Mouse (Mus musculus) ES-Bruce4 (cell line): Measurements from ENCODE around the gene Cwc27. TPM values are rescaled to one million over a fixed set of nuclear protein-coding genes. Genes with fewer than 3 reads are reported as not detected.

ENCODE experiments used
- H3K27ac ChIP-seq: 2 replicates; pipeline ENCODE4 v1.5.1; 2012; ENCODE audit warnings: low read length, inconsistent platforms; ENCODE audit not compliant: insufficient read depth
- H3K27me3 ChIP-seq: 2 replicates; pipeline ENCODE4 v1.6.1; 2012; ENCODE audit warnings: mild to moderate bottlenecking, low read length, inconsistent platforms; ENCODE audit not compliant: control insufficient read depth, poor library complexity, insufficient read depth, severe bottlenecking
- H3K36me3 ChIP-seq: 2 replicates; pipeline ENCODE4 v1.6.1; 2012; ENCODE audit warnings: inconsistent platforms, mild to moderate bottlenecking, low read length, moderate library complexity; ENCODE audit not compliant: control insufficient read depth, poor library complexity, insufficient read depth, severe bottlenecking
- H3K4me1 ChIP-seq: one replicate; pipeline ENCODE4 v1.8.1; 2011; ENCODE audit warnings: low read length; ENCODE audit not compliant: control insufficient read depth, insufficient read depth
- H3K4me3 ChIP-seq: 2 replicates; pipeline ENCODE4 v1.5.1; 2011; ENCODE audit warnings: low read depth, mild to moderate bottlenecking, low read length
- H3K9ac ChIP-seq: 2 replicates; pipeline ENCODE4 v1.6.1; 2012; ENCODE audit warnings: low read depth, mild to moderate bottlenecking, inconsistent platforms; ENCODE audit not compliant: poor library complexity, severe bottlenecking
- H3K9me3 ChIP-seq: replicated peaks from 2 replicates; pipeline ENCODE4 v1.6.1; 2012; ENCODE audit warnings: mild to moderate bottlenecking, low read length, inconsistent platforms; ENCODE audit not compliant: control insufficient read depth, poor library complexity, insufficient read depth, severe bottlenecking
- CTCF ChIP-seq: IDR thresholded peaks from one replicate; pipeline ENCODE4 v1.8.1; 2011; ENCODE audit warnings: low read depth, low read length
- EP300 ChIP-seq: IDR thresholded peaks from 2 replicates; pipeline ENCODE4 v1.6.1; 2011; ENCODE audit warnings: low read depth, low read length; ENCODE audit not compliant: insufficient read depth
- POLR2A ChIP-seq: IDR thresholded peaks from one replicate; pipeline ENCODE4 v1.8.1; 2011; ENCODE audit warnings: low read length; ENCODE audit not compliant: insufficient read depth
- polyA plus RNA-seq: library from polyadenylated mRNA; stranded (reverse); fragments of >200 nt; gene quantifications from 2 replicates; pipeline ENCODE4 v1.2.4, GENCODE M21; 2011; ENCODE audit warnings: low read depth; ENCODE audit not compliant: missing spikeins, insufficient read depth, insufficient read length

Cwc27 gene
- polyA plus RNA-seq, 1 experiment = 41.0 TPM

DNA sequence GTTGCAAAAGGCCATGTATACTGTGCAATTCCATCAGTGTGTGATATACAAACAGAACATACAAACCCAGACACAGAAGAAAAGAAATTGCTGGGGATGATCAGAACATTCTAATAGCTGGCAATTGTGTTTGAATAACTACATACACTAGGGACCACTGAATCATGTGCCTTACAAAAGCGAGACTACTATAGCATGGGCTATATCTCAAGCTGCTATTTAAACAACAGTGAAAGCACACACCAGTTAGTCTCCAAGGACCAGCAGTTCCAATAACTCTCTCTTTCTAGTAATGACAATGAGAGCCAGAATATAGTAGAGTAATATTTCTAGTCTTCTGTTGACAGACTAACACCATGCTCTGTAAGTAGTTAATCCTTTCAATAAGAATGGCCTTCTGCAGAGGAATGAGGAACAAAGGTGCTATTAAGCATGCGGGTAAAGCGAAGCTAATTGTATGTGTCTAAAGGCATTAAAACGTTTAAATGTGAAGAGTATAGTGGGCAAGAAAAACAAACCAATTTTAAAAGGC is 222.1 kb downstream of the Cwc27 start:
- TF ChIP-seq POLR2A (no peak), CTCF (no peak), EP300 (no peak)

DNA sequence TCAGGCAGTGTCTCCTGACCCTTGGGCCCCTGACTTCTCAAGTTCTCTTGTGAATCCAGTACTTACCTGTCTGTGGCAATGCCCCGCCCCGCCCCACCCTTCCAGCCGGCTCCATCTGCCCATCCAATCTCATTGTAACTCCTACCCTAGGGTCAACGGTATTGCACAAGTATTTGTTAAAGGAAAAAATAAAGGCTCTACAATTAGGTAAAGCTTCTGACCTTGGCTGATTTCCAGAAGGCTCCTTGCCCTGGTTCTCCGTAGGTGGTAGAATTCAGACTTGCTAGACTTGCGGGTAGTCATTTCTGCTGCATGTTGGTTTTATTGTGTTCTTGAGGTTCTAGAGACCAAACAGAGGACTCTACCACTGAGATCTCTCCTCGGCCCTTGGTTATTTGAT is 226.0 kb downstream of the Cwc27 start:
- TF ChIP-seq POLR2A = no peak
- TF ChIP-seq EP300 = no peak
- TF ChIP-seq CTCF = no peak
- no peak overlapping the region for H3K27ac ChIP-seq
- no peak overlapping the region for H3K4me3 ChIP-seq
- no peaks in the 10 kb centered on the region for H3K36me3 ChIP-seq
- H3K4me1 ChIP-seq = peaks cover 2% of the 10 kb centered on the region
- H3K9me3 ChIP-seq = no peaks in the 10 kb centered on the region
- no peak overlapping the region for H3K9ac ChIP-seq
- H3K27me3 ChIP-seq = no peaks in the 10 kb centered on the region

More for the DNA sequence above, 222.1 kb downstream of the Cwc27 start:
- no peaks in the 10 kb centered on the region for H3K27me3 ChIP-seq
- H3K9me3 ChIP-seq = no peaks in the 10 kb centered on the region
- no peak overlapping the region for H3K9ac ChIP-seq
- no peaks in the 10 kb centered on the region for H3K36me3 ChIP-seq
- no peak overlapping the region for H3K4me3 ChIP-seq
- no peak overlapping the region for H3K27ac ChIP-seq
- H3K4me1 ChIP-seq = peaks cover 2% of the 10 kb centered on the region

GRCm38 (mm10) chr13:104590097-104590607 is 226.8 kb downstream of the Cwc27 start:
- H3K27ac ChIP-seq = no peak overlapping the region
- H3K9ac ChIP-seq = no peak overlapping the region
- no peaks in the 10 kb centered on the region for H3K9me3 ChIP-seq

DNA sequence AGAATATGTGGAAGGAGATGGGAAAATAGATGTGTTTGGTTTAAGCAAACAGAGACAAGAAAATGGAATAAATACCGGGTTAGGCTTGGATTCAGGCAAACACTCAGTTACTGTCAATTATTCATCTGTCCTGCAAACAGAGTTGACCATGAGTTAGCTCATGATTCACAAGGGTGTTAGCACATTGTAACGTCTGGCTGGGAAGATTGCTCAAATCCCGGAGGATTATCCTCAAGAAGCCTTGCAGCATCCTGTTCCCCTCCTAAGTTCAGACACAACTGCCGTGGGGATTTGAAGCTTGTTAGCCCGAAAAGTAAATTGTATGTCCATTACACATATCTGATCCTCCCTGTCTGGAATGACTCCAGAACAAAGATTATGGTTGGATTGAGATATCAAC is 228.6 kb downstream of the Cwc27 start:
- no peak overlapping the region for H3K27ac ChIP-seq
- TF ChIP-seq CTCF = no peak
- TF ChIP-seq EP300 = no peak
- TF ChIP-seq POLR2A = no peak

More at GRCm38 (mm10) chr13:104590097-104590607, 226.8 kb downstream of the Cwc27 start:
- Histone ChIP-seq H3K36me3 (no peaks in the 10 kb centered on the region), H3K27me3 (no peaks in the 10 kb centered on the region), H3K4me3 (no peak overlapping the region), H3K4me1 (peaks cover 2% of the 10 kb centered on the region)
- no peak for TF ChIP-seq POLR2A
- no peak for TF ChIP-seq EP300
- peak; percentile 67 for TF ChIP-seq CTCF

More for the DNA sequence above, 228.6 kb downstream of the Cwc27 start:
- no peak overlapping the region for H3K9ac ChIP-seq
- peaks cover 2% of the 10 kb centered on the region for H3K4me1 ChIP-seq
- no peak overlapping the region for H3K4me3 ChIP-seq
- H3K27me3 ChIP-seq = no peaks in the 10 kb centered on the region
- H3K36me3 ChIP-seq = no peaks in the 10 kb centered on the region
- no peaks in the 10 kb centered on the region for H3K9me3 ChIP-seq

Other genes with a start within 250 kb of the Cwc27 start
- gene Srek1ip1, start 24.7 kb downstream of the Cwc27 start, polyA plus RNA-seq = 20.4 and 22.3 TPM in 2 replicates
- gene Shisal2b, start 46.8 kb upstream of the Cwc27 start, polyA plus RNA-seq = not detected in 2 replicates
- 0.09 TPM in 1 of 2 replicates, not detected in the other for gene Rgs7bp, start 237.8 kb upstream of the Cwc27 start, polyA plus RNA-seq